In genomic region chr15:97992712-97993286, GRCm38 (mm10) we compare ENCODE assay signal across 8 mouse cellular contexts. TPM values are rescaled to one million over a fixed set of nuclear protein-coding genes. Genes with fewer than 3 reads are reported as not detected.
DNase-seq lines count a peak whose midpoint lies in the region; ATAC-seq and TF ChIP-seq lines count a peak whose summit lies in the region.

No protein-coding gene starts in this region.

- peaks cover 67% of the 10 kb centered on the region for H3K4me1 ChIP-seq in forebrain, embryonic 15.5 days
- H3K4me1 ChIP-seq in liver, embryonic 14.5 days (replicated peaks; ENCODE audit: control insufficient read depth in 2 of 2, insufficient read depth in 2 of 2, low read length in 1 of 2): peaks cover 0 to 9% of the 10 kb centered on the region in 2 experiments; a peak in 1 of 4 replicates
- peaks cover 80% of the 10 kb centered on the region for H3K4me1 ChIP-seq in neural tube, embryonic 13.5 days (replicated peaks)
- H3K4me1 ChIP-seq in stomach, postnatal 0 days (replicated peaks; ENCODE audit: control insufficient read depth, insufficient read depth): no peaks in the 10 kb centered on the region

- H3K9ac ChIP-seq in forebrain, embryonic 15.5 days (replicated peaks): peak overlapping the region; percentile 40
- no peak overlapping the region for H3K9ac ChIP-seq in liver, embryonic 14.5 days (replicated peaks)
- peak overlapping the region; percentile 66 for H3K9ac ChIP-seq in neural tube, embryonic 13.5 days
- H3K9ac ChIP-seq in stomach, postnatal 0 days (ENCODE audit: low read length): peak overlapping the region; percentile 45; the same call in 1 of the 2 replicates

- WGBS in forebrain, embryonic 15.5 days: under 1% methylated on average over 18 of the region's 18 CpGs
- WGBS in liver, embryonic 14.5 days (ENCODE audit: insufficient replicate concordance): 6% methylated on average over 18 of the region's 18 CpGs
- 1% methylated on average over 18 of the region's 18 CpGs for whole genome bisulfite sequencing in neural tube, embryonic 13.5 days
- 10% methylated on average over 18 of the region's 18 CpGs for WGBS in stomach, postnatal 0 days

- ATAC-seq in forebrain, embryonic 15.5 days (replicated peaks): peak; percentile 96
- peak; percentile 88 for ATAC-seq in liver, embryonic 14.5 days (ENCODE audit: insufficient read depth)
- peak; percentile 90 for ATAC-seq in neural tube, embryonic 13.5 days (ENCODE audit: low read depth)
- peak; percentile 94 for ATAC-seq in stomach, postnatal 0 days (ENCODE audit: low FRiP score, low TSS enrichment)

- H3K9me3 ChIP-seq in forebrain, embryonic 15.5 days: no peaks in the 10 kb centered on the region
- H3K9me3 ChIP-seq in liver, embryonic 14.5 days (ENCODE audit: control insufficient read depth, low read length): no peaks in the 10 kb centered on the region
- no peaks in the 10 kb centered on the region for H3K9me3 ChIP-seq in neural tube, embryonic 13.5 days
- no peaks in the 10 kb centered on the region for H3K9me3 ChIP-seq in stomach, postnatal 0 days (ENCODE audit: control insufficient read depth, low read length)

- TF ChIP-seq CTCF in liver, embryonic 14.5 days (IDR thresholded peaks at IDR 0.05; ENCODE audit: low read depth): no peak
- TF ChIP-seq CTCF in stomach, postnatal 0 days (IDR thresholded peaks at IDR 0.05; ENCODE audit: low read depth): no peak

- H3K27ac ChIP-seq in forebrain, embryonic 15.5 days (replicated peaks): peak overlapping the region; percentile 90
- no peak overlapping the region for H3K27ac ChIP-seq in liver, embryonic 14.5 days
- H3K27ac ChIP-seq in neural tube, embryonic 13.5 days (replicated peaks): peak overlapping the region; percentile 92
- H3K27ac ChIP-seq in stomach, postnatal 0 days (replicated peaks): 0 out of 2 replicates have a peak overlapping the region, but pooled peaks have one; percentile 35

- intact Hi-C loops in heart, postnatal 14 days (cut with DNase I): no loop called here

- peak; percentile 94 for DNase-seq in ES-CJ7 (ENCODE audit: low read depth, low spot score)
- DNase-seq in cerebellum, adult 11-12 months: peak; percentile 63
- peak; percentile 68 to 78 for DNase-seq in heart, postnatal 14 days
- peak; percentile 83 to 91 for DNase-seq in kidney, postnatal 4 days
- peak; percentile 46 to 54 (median 53) for DNase-seq in liver, embryonic 14.5 days (ENCODE audit: low read depth in 3 of 3, low spot score in 3 of 3)
- peak; percentile 79 for DNase-seq in stomach, postnatal 0 days (ENCODE audit: low spot score)

- H3K4me3 ChIP-seq in forebrain, embryonic 15.5 days: peak overlapping the region; percentile 31
- H3K4me3 ChIP-seq in liver, embryonic 14.5 days (ENCODE audit: insufficient read depth in 1 of 2, low read depth in 2 of 2, low read length in 2 of 2): no peak overlapping the region
- H3K4me3 ChIP-seq in neural tube, embryonic 13.5 days: peak overlapping the region; percentile 32
- no peak overlapping the region for H3K4me3 ChIP-seq in stomach, postnatal 0 days (ENCODE audit: low read depth, low read length)

- peak overlapping the region; percentile 49 for H3K4me2 ChIP-seq in forebrain, embryonic 15.5 days (replicated peaks)
- peak overlapping the region; percentile 40 for H3K4me2 ChIP-seq in liver, embryonic 14.5 days (ENCODE audit: low read depth)
- peak overlapping the region; percentile 58 for H3K4me2 ChIP-seq in neural tube, embryonic 13.5 days
- H3K4me2 ChIP-seq in stomach, postnatal 0 days (replicated peaks; ENCODE audit: low read depth): peak overlapping the region; percentile 42

- no peaks in the 10 kb centered on the region for H3K36me3 ChIP-seq in forebrain, embryonic 15.5 days
- H3K36me3 ChIP-seq in liver, embryonic 14.5 days (replicated peaks; ENCODE audit: control insufficient read depth, insufficient read depth, low read depth): no peaks in the 10 kb centered on the region
- H3K36me3 ChIP-seq in neural tube, embryonic 13.5 days: peaks cover 9% of the 10 kb centered on the region; the same call in 1 of the 2 replicates
- H3K36me3 ChIP-seq in stomach, postnatal 0 days (ENCODE audit: control insufficient read depth, insufficient read depth, low read length): no peaks in the 10 kb centered on the region

- no peaks in the 10 kb centered on the region for H3K27me3 ChIP-seq in forebrain, embryonic 15.5 days
- H3K27me3 ChIP-seq in liver, embryonic 14.5 days (ENCODE audit: control insufficient read depth, insufficient read depth, low read length): no peaks in the 10 kb centered on the region; the same call in 1 of the 2 replicates
- no peaks in the 10 kb centered on the region for H3K27me3 ChIP-seq in neural tube, embryonic 13.5 days
- H3K27me3 ChIP-seq in stomach, postnatal 0 days (ENCODE audit: control insufficient read depth, insufficient read depth, low read length): no peaks in the 10 kb centered on the region

- TF ChIP-seq EP300 in liver, embryonic 14.5 days (IDR thresholded peaks at IDR 0.05; ENCODE audit: low read depth): no peak
- TF ChIP-seq EP300 in stomach, postnatal 0 days (optimal IDR thresholded peaks at IDR 0.05): no peak

RNA-seq across cellular contexts. Expression of gene Col2a1, which starts 11.7 kb away (rescaled TPM):
- polyA plus RNA-seq in forebrain, embryonic 15.5 days (2015; fragmentation: Nextera tagmentation; extraction: Ambion mirVana): 25.6 and 25.8 TPM in 2 replicates
- 1 to 10 TPM in 1 of 2 experiments, under 1 TPM in 1; 0.41 to 1.0 TPM for total RNA-seq in heart, postnatal 14 days (2021)
- polyA plus RNA-seq in liver, embryonic 14.5 days (2012; rRNA removed): 0.23 and 0.56 TPM in 2 replicates
- polyA plus RNA-seq in liver, embryonic 14.5 days (2014; fragmentation: Nextera tagmentation; extraction: Ambion mirVana): 0.04 and 0.13 TPM in 2 replicates
- polyA plus RNA-seq in neural tube, embryonic 13.5 days (2015; fragmentation: Nextera tagmentation; extraction: Ambion mirVana): 67.1 and 89.2 TPM in 2 replicates
- 0.05 and 0.21 TPM in 2 replicates for polyA plus RNA-seq in stomach, postnatal 0 days (2015; fragmentation: Nextera tagmentation; extraction: Ambion mirVana)

RNA-seq across cellular contexts. Expression of gene Tmem106c, which starts 28.8 kb away (rescaled TPM):
- polyA plus RNA-seq in forebrain, embryonic 15.5 days (2015; fragmentation: Nextera tagmentation; extraction: Ambion mirVana): 60.8 and 66.2 TPM in 2 replicates
- total RNA-seq in heart, postnatal 14 days (2021): 10 to 100 TPM; 12.4 to 12.7 TPM
- 10.5 and 10.7 TPM in 2 replicates for polyA plus RNA-seq in liver, embryonic 14.5 days (2012; rRNA removed)
- 13.2 and 14.7 TPM in 2 replicates for polyA plus RNA-seq in liver, embryonic 14.5 days (2014; fragmentation: Nextera tagmentation; extraction: Ambion mirVana)
- polyA plus RNA-seq in neural tube, embryonic 13.5 days (2015; fragmentation: Nextera tagmentation; extraction: Ambion mirVana): 45.0 and 49.3 TPM in 2 replicates
- 33.1 and 39.8 TPM in 2 replicates for polyA plus RNA-seq in stomach, postnatal 0 days (2015; fragmentation: Nextera tagmentation; extraction: Ambion mirVana)

Comparison
In these comparisons a context has a peak if more than half of its experiments do, and no peak if none do; other contexts are left out.
1. H3K4me3 ChIP-seq: peak in forebrain, embryonic 15.5 days (single experiment) and neural tube, embryonic 13.5 days (single experiment); none in liver, embryonic 14.5 days (0 of 2) and stomach, postnatal 0 days (single experiment).
2. RNA of gene Col2a1, which starts 11.7 kb away (polyA plus RNA-seq): 67.1 to 89.2 TPM in neural tube, embryonic 13.5 days and 25.6 to 25.8 TPM in forebrain, embryonic 15.5 days; 0.04 to 0.56 TPM in liver, embryonic 14.5 days and 0.05 to 0.21 TPM in stomach, postnatal 0 days; every median in the first group is over 10 times any median in the second.
3. Peak in every context shown above with its lines, with median percentiles within 50 percentile points of each other: DNase-seq, ATAC-seq and H3K4me2 ChIP-seq.